Comparison of ENCODE assay signal across 26 mouse cellular contexts in genomic region chr17:77596453-77596852, GRCm38 (mm10).
DNase-seq lines count a peak whose midpoint lies in the region; ATAC-seq lines count a peak whose summit lies in the region.
"Had no signal": no experiment of that assay in that cellular context is flagged by ENCODE, and none has a peak within 500 bp of the region (broad histone marks: within the 10 kb centered on the region; RNA-seq: fewer than 3 reads in every experiment).

No protein-coding gene starts in this region.

- no peaks in the 10 kb centered on the region for H3K4me1 ChIP-seq in forebrain, embryonic 11.5 days (replicated peaks; ENCODE audit: control insufficient read depth, insufficient read depth, low read length)
- H3K4me1 ChIP-seq: embryonic facial prominence, embryonic 12.5 days; hindbrain, embryonic 12.5 days; hindbrain, embryonic 15.5 days had no signal

- H3K36me3 ChIP-seq in forebrain, embryonic 11.5 days (ENCODE audit: control insufficient read depth, insufficient read depth, low read length): no peaks in the 10 kb centered on the region
- H3K36me3 ChIP-seq: embryonic facial prominence, embryonic 12.5 days; forebrain, embryonic 10.5 days; G1E; hindbrain, embryonic 12.5 days; hindbrain, embryonic 15.5 days had no signal

- no peak overlapping the region for H3K4me3 ChIP-seq in forebrain, embryonic 11.5 days (ENCODE audit: low read depth, low read length)
- H3K4me3 ChIP-seq: embryonic facial prominence, embryonic 12.5 days; erythroblast, embryonic 14.5 days; forebrain, embryonic 10.5 days; hindbrain, embryonic 12.5 days; hindbrain, embryonic 15.5 days had no signal

- DNase-seq in 416B (ENCODE audit: low read depth) (peak; percentile 4), A20 (ENCODE audit: low read depth, low spot score) (peak; percentile 4)
- DNase-seq in Muller cell, postnatal 12 days (ENCODE audit: inconsistent ontology term): peak; percentile 7
- no peak for DNase-seq in layer of hippocampus, adult 8-10 months (ENCODE audit: low spot score in 2 of 2)
- DNase-seq in cerebellum, adult 9-10 months: no peak
- DNase-seq in forebrain, embryonic 11.5 days (ENCODE audit: low spot score): no peak
- DNase-seq: adrenal gland, postnatal 10 days; B cell, adult 2 months; cerebellum, adult 11 months; cerebellum, adult 2 months; cerebellum, postnatal 14 days; forebrain, postnatal 0 days; gastrocnemius, postnatal 25 days; heart, adult 11 months; kidney, adult 2 months had no signal

- H3K27me3 ChIP-seq in forebrain, embryonic 11.5 days (ENCODE audit: control insufficient read depth, insufficient read depth, low read length): no peaks in the 10 kb centered on the region
- H3K27me3 ChIP-seq: CH12.LX; embryonic facial prominence, embryonic 12.5 days; hindbrain, embryonic 12.5 days; hindbrain, embryonic 15.5 days had no signal

- no peak overlapping the region for H3K9ac ChIP-seq in forebrain, embryonic 11.5 days (ENCODE audit: low read length)
- H3K9ac ChIP-seq: embryonic facial prominence, embryonic 12.5 days; forebrain, postnatal 0 days; hindbrain, embryonic 12.5 days; hindbrain, embryonic 15.5 days had no signal

- no peak overlapping the region for H3K27ac ChIP-seq in forebrain, embryonic 11.5 days (ENCODE audit: low read depth, low read length)
- H3K27ac ChIP-seq: embryonic facial prominence, embryonic 12.5 days; forebrain, embryonic 10.5 days; hindbrain, embryonic 12.5 days; hindbrain, embryonic 15.5 days had no signal

- 93% methylated on average over 1 of the region's 1 CpGs for WGBS in forebrain, embryonic 11.5 days

- no peaks in the 10 kb centered on the region for H3K9me3 ChIP-seq in forebrain, embryonic 11.5 days (ENCODE audit: control insufficient read depth, low read length)
- H3K9me3 ChIP-seq: embryonic facial prominence, embryonic 12.5 days; forebrain, embryonic 10.5 days; hindbrain, embryonic 12.5 days; hindbrain, embryonic 15.5 days had no signal

- H3K4me2 ChIP-seq in forebrain, embryonic 11.5 days (ENCODE audit: low read depth, low read length, severe bottlenecking): no peak overlapping the region
- H3K4me2 ChIP-seq: embryonic facial prominence, embryonic 12.5 days; heart, embryonic 11.5 days; hindbrain, embryonic 12.5 days; hindbrain, embryonic 15.5 days had no signal

- no peak for ATAC-seq in forebrain, embryonic 11.5 days (replicated peaks; ENCODE audit: low FRiP score)
- ATAC-seq: forebrain, embryonic 14.5 days; forebrain, postnatal 0 days; intestine, postnatal 0 days; Patski had no signal

Comparison
In these comparisons a context has a peak if more than half of its experiments do, and no peak if none do; other contexts are left out.
1. DNase-seq: peak in 416B (single experiment), A20 (single experiment) and Muller cell, postnatal 12 days (single experiment); none in layer of hippocampus, adult 8-10 months (0 of 2), cerebellum, adult 9-10 months (single experiment) and forebrain, embryonic 11.5 days (single experiment).